Mouse (Mus musculus) CH12.LX (cell line): ENCODE results near the gene Med29.

Experiments used
- CTCF ChIP-seq, 2 experiments: IDR thresholded peaks in 1 of 2; conservative IDR thresholded peaks in 1 of 2; 2 replicates each; pipeline ENCODE4 v1.5.1; 2011 to 2012; ENCODE audit warnings: low read depth in 2 of 2, low read length in 2 of 2, improper control_type of control experiment in 1 of 2, inconsistent platforms in 1 of 2, mild to moderate bottlenecking in 1 of 2, moderate library complexity in 1 of 2
- EP300 ChIP-seq: IDR thresholded peaks from 2 replicates; pipeline ENCODE4 v1.6.1; 2011; ENCODE audit warnings: low read length, improper control_type of control experiment
- HCFC1 ChIP-seq: IDR thresholded peaks from 2 replicates; pipeline ENCODE4 v1.6.1; 2012; ENCODE audit warnings: low read depth, mild to moderate bottlenecking, inconsistent platforms, low read length, improper control_type of control experiment
- IRF4 ChIP-seq: IDR thresholded peaks from 2 replicates; pipeline ENCODE4 v1.6.1; 2014; ENCODE audit warnings: low read depth, mild to moderate bottlenecking, inconsistent platforms, low read length, improper control_type of control experiment
- MAFK ChIP-seq: IDR thresholded peaks from 2 replicates; pipeline ENCODE4 v1.6.1; 2011; ENCODE audit warnings: low read length, improper control_type of control experiment; ENCODE audit not compliant: insufficient replicate concordance
- MAZ ChIP-seq: IDR thresholded peaks from 2 replicates; pipeline ENCODE4 v1.6.1; 2012; ENCODE audit warnings: low read depth, mild to moderate bottlenecking, inconsistent platforms, low read length, improper control_type of control experiment, moderate library complexity
- RAD21 ChIP-seq: IDR thresholded peaks from 2 replicates; pipeline ENCODE4 v1.6.1; 2011; ENCODE audit warnings: low read depth, mild to moderate bottlenecking, low read length, improper control_type of control experiment, moderate library complexity
- TCF12 ChIP-seq: IDR thresholded peaks from 2 replicates; pipeline ENCODE4 v1.6.1; 2014; ENCODE audit warnings: low read depth, mild to moderate bottlenecking, inconsistent platforms, low read length, improper control_type of control experiment
- USF2 ChIP-seq: conservative IDR thresholded peaks from 2 replicates; pipeline ENCODE4 v1.6.1; 2011; ENCODE audit warnings: low read depth, low read length, improper control_type of control experiment
- ZC3H11A ChIP-seq: IDR thresholded peaks from 2 replicates; pipeline ENCODE4 v1.6.1; 2012; ENCODE audit warnings: low read depth, mild to moderate bottlenecking, inconsistent platforms, low read length, improper control_type of control experiment
- ZMIZ1 ChIP-seq: IDR thresholded peaks from 2 replicates; pipeline ENCODE4 v1.6.1; 2012; ENCODE audit warnings: low read depth, mild to moderate bottlenecking, inconsistent platforms, low read length, improper control_type of control experiment

GRCm38 (mm10) chr7:28368276-28368920 is 24.1 kb downstream of the Med29 start:
- TF ChIP-seq CTCF (conservative IDR thresholded peaks at IDR 0.05 in 1 of 2, IDR thresholded peaks at IDR 0.05 in 1 of 2; ENCODE audit: low read depth in 2 of 2, low read length in 2 of 2) (no peak), ZMIZ1 (no peak), MAFK (no peak), HCFC1 (no peak), IRF4 (no peak), ZC3H11A (no peak), MAZ (no peak), USF2 (no peak), RAD21 (no peak), EP300 (no peak), TCF12 (no peak)
